Comparison of ENCODE assay signal across 7 mouse cellular contexts in the genomic region with DNA sequence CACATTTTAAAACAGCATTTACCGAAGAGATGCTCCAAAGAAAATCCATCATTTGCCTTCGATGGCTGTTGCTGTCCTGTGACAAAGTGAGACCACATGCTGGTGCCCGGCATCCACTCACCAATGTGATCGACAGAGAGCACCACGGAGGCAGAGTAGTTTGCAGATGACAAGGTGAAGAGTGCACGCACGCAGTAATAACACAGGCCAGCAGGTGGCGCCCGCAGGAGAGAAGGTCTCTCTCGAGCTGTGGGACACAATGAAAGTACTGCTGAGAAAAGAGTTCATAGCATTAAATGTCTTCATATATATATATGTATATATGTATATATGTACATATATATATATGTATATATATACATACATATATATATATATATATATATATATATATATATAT.
DNase-seq lines count a peak whose midpoint lies in the region; ATAC-seq and TF ChIP-seq lines count a peak whose summit lies in the region.

No protein-coding gene starts in this region.

- H3K9me3 ChIP-seq in CH12.LX (replicated peaks; ENCODE audit: low read length), result no peaks in the 10 kb centered on the region

- TF ChIP-seq POLR2A in CH12.LX (IDR thresholded peaks at IDR 0.05; ENCODE audit: low read depth, low read length), result no peak

- peak; percentile 28 for TF ChIP-seq RAD21 in CH12.LX (IDR thresholded peaks at IDR 0.05; ENCODE audit: low read depth, low read length)

- H3K27ac ChIP-seq in CH12.LX (ENCODE audit: insufficient read depth, low read depth), result no peak overlapping the region

- peaks cover 81% of the 10 kb centered on the region for H3K27me3 ChIP-seq in CH12.LX (replicated peaks)

- peak; percentile 66 to 77 for TF ChIP-seq CTCF in CH12.LX (conservative IDR thresholded peaks at IDR 0.05 in 1 of 2, IDR thresholded peaks at IDR 0.05 in 1 of 2; ENCODE audit: low read depth in 2 of 2, low read length in 2 of 2)

- DNase-seq in CH12.LX (ENCODE audit: extremely low read depth) (peak; percentile 53), NIH3T3 (ENCODE audit: low read depth) (peak; percentile 72)
- peak; percentile 89 for DNase-seq in cerebellum, adult 9-10 months
- DNase-seq in gastrocnemius, adult 8-10 months (ENCODE audit: low spot score in 2 of 2), result peak; percentile 11 to 13
- peak; percentile 81 to 82 for DNase-seq in layer of hippocampus, postnatal 10 days (ENCODE audit: low spot score in 2 of 2)
- peak; percentile 15 to 69 for DNase-seq in spleen, adult 18-20 months

- in situ Hi-C loops in CH12.LX (cut with MboI; ENCODE audit: low pct_ligation_motif_present, low pct_unique_long_range_greater_than_20kb, low sequenced_read_pairs), result loop anchor here (10.0 kb wide), 1 partner anchor 121 kb away; no protein-coding TSS in a partner anchor

- no peak for TF ChIP-seq EP300 in CH12.LX (IDR thresholded peaks at IDR 0.05; ENCODE audit: low read length)

- ATAC-seq in megakaryocyte progenitor cell, adult 5-6 weeks (replicated peaks; ENCODE audit: poor library complexity), result peak; percentile 88

- no peak overlapping the region for H3K4me3 ChIP-seq in CH12.LX (replicated peaks in 1 of 3; ENCODE audit: low read depth in 2 of 3, low read length in 2 of 3, poor library complexity in 1 of 3)

- no peak overlapping the region for H3K9ac ChIP-seq in CH12.LX (ENCODE audit: insufficient read depth, low read depth)

- no peak overlapping the region for H3K4me2 ChIP-seq in CH12.LX (ENCODE audit: insufficient read depth, low read depth, poor library complexity, severe bottlenecking)

- H3K79me2 ChIP-seq in CH12.LX (replicated peaks; ENCODE audit: control insufficient read depth, extremely low read depth, insufficient read depth, poor library complexity, severe bottlenecking), result no peaks in the 10 kb centered on the region

- no peaks in the 10 kb centered on the region for H3K36me3 ChIP-seq in CH12.LX (replicated peaks in 1 of 2; ENCODE audit: control insufficient read depth in 1 of 2, insufficient read depth in 1 of 2, low read length in 1 of 2)

- no peaks in the 10 kb centered on the region for H3K4me1 ChIP-seq in CH12.LX (ENCODE audit: control insufficient read depth in 1 of 2, insufficient read depth in 2 of 2)

- dilution Hi-C loops in CH12.LX (cut with MboI; ENCODE audit: extremely low pct_ligation_motif_present, extremely low pct_unique_long_range_greater_than_20kb, low sequenced_read_pairs), result no loop called here

TF ChIP-seq in CH12.LX, 34 proteins besides CTCF, POLR2A, EP300 and RAD21:
- no peak for TF ChIP-seq CHD2 (IDR thresholded peaks at IDR 0.05; ENCODE audit: low read length)
- peak; percentile 52 for TF ChIP-seq SMC3 (IDR thresholded peaks at IDR 0.05; ENCODE audit: low read depth, low read length)

Comparison
In these comparisons a context has a peak if more than half of its experiments do, and no peak if none do; other contexts are left out.
1. DNase-seq: peak in every context shown above with its lines; median percentile 89 in cerebellum, adult 9-10 months; 82 in layer of hippocampus, postnatal 10 days; 72 in NIH3T3; 53 in CH12.LX; 42 in spleen, adult 18-20 months; 12 in gastrocnemius, adult 8-10 months.